Mouse (Mus musculus): ENCODE results near the gene Ankrd39. TPM values are rescaled to one million over a fixed set of nuclear protein-coding genes. Genes with fewer than 3 reads are reported as not detected.

Ankrd39 gene
- polyA plus RNA-seq, 1 experiment from 2014 or later, result 11.5 TPM

- TF ChIP-seq CTCF (IDR thresholded peaks at IDR 0.05), result no peak
- DNase-seq (ENCODE audit: low read depth, low spot score), result no peak
- H3K27me3 ChIP-seq, result no peaks in the 10 kb centered on the region
- CTCF ChIA-PET, result no interaction called here
- in situ Hi-C loops (cut with MboI; ENCODE audit: low pct_unique_long_range_greater_than_20kb), result no loop called here
- ATAC-seq, result no peak
- POLR2A ChIA-PET, result no interaction called here
These were observed 15.1 kb upstream of the Ankrd39 start for GRCm38 (mm10) chr1:36562388-36562787.

- CTCF ChIA-PET, result no interaction called here
- in situ Hi-C loops (cut with MboI; ENCODE audit: low pct_unique_long_range_greater_than_20kb), result no loop called here
- H3K27me3 ChIP-seq, result no peaks in the 10 kb centered on the region
- POLR2A ChIA-PET, result no interaction called here
- ATAC-seq, result no peak
- DNase-seq (ENCODE audit: low read depth, low spot score), result no peak
- TF ChIP-seq CTCF (IDR thresholded peaks at IDR 0.05), result no peak
These were observed 13.7 kb upstream of the Ankrd39 start for GRCm38 (mm10) chr1:36560903-36561302.

GRCm38 (mm10) chr1:36559888-36560287 is 12.6 kb upstream of the Ankrd39 start:
- H3K27me3 ChIP-seq, result no peaks in the 10 kb centered on the region
- TF ChIP-seq CTCF (IDR thresholded peaks at IDR 0.05), result no peak
- ChIA-PET CTCF (interaction anchor here (1.6 kb wide), 1 partner anchor 13 kb away, joined by 7 read pairs; the partner anchor contains the start of gene Ankrd39), POLR2A (no interaction called here)
- DNase-seq (ENCODE audit: low read depth, low spot score) (no peak), ATAC-seq (no peak)
- in situ Hi-C loops (cut with MboI; ENCODE audit: low pct_unique_long_range_greater_than_20kb), result loop anchor here (5.0 kb wide), 2 partner anchors 72 to 132 kb away; partner anchors contain the start of gene Cox5b

GRCm38 (mm10) chr1:36559256-36559655 is 12.0 kb upstream of the Ankrd39 start:
- DNase-seq (ENCODE audit: low read depth, low spot score) (no peak), ATAC-seq (no peak)
- ChIA-PET POLR2A (no interaction called here), CTCF (interaction anchor here (1.6 to 1.7 kb wide), 2 partner anchors 12 to 125 kb away, joined by 5 to 7 read pairs; partner anchors contain the start of gene Ankrd39)
- in situ Hi-C loops (cut with MboI; ENCODE audit: low pct_unique_long_range_greater_than_20kb), result loop anchor here (5.0 kb wide), 2 partner anchors 73 to 133 kb away; partner anchors contain the start of gene Cox5b
- H3K27me3 ChIP-seq, result no peaks in the 10 kb centered on the region
- no peak for TF ChIP-seq CTCF (IDR thresholded peaks at IDR 0.05)

GRCm38 (mm10) chr1:36558031-36558993 is 11.1 kb upstream of the Ankrd39 start, which contains the start of gene Sema4c:
Gene Sema4c, minus strand, starts transcription at chr1:36558349.
- no peaks in the 10 kb centered on the region for H3K27me3 ChIP-seq
- DNase-seq (ENCODE audit: low read depth, low spot score) (no peak), ATAC-seq (peak; percentile 6)
- TF ChIP-seq CTCF (IDR thresholded peaks at IDR 0.05), result no peak
- ChIA-PET CTCF (interaction anchor here (0.6 to 2.5 kb wide), 9 partner anchors 10 to 391 kb away, joined by 3 to 13 read pairs (median 5); partner anchors contain the start of gene Ankrd39), POLR2A (interaction anchor here (1.1 to 1.8 kb wide), 5 partner anchors 11 to 139 kb away, joined by 3 to 5 read pairs (median 5); partner anchors contain the start of gene Ankrd39)
- in situ Hi-C loops (cut with MboI; ENCODE audit: low pct_unique_long_range_greater_than_20kb), result loop anchor here (5.0 kb wide), 2 partner anchors 74 to 134 kb away; partner anchors contain the start of gene Cox5b

GRCm38 (mm10) chr1:36557457-36558011 is 10.3 kb upstream of the Ankrd39 start:
- peak; percentile 38 for ATAC-seq
- in situ Hi-C loops (cut with MboI; ENCODE audit: low pct_unique_long_range_greater_than_20kb), result loop anchor here (5.0 kb wide), 2 partner anchors 75 to 135 kb away; partner anchors contain the start of gene Cox5b
- TF ChIP-seq CTCF (IDR thresholded peaks at IDR 0.05), result no peak
- DNase-seq (ENCODE audit: low read depth, low spot score), result no peak
- CTCF ChIA-PET, result interaction anchor here (0.6 to 2.5 kb wide), 8 partner anchors 10 to 392 kb away, joined by 3 to 13 read pairs (median 3); partner anchors contain the start of gene Ankrd39
- no peaks in the 10 kb centered on the region for H3K27me3 ChIP-seq
- POLR2A ChIA-PET, result interaction anchor here (1.1 to 1.8 kb wide), 8 partner anchors 10 to 151 kb away, joined by 3 to 5 read pairs (median 4); partner anchors contain the start of gene Ankrd39

- peak; percentile 57 for ATAC-seq
These were observed 9.6 kb upstream of the Ankrd39 start for GRCm38 (mm10) chr1:36556553-36557456.

GRCm38 (mm10) chr1:36555798-36556395 is 8.7 kb upstream of the Ankrd39 start:
- no peak for ATAC-seq
- in situ Hi-C loops (cut with MboI; ENCODE audit: low pct_unique_long_range_greater_than_20kb), result loop anchor here (5.0 kb wide), 2 partner anchors 76 to 136 kb away; partner anchors contain the start of gene Cox5b
- CTCF ChIA-PET, result interaction anchor here (1.0 to 2.5 kb wide), 6 partner anchors 9 to 143 kb away, joined by 3 to 13 read pairs (median 4); partner anchors contain the start of gene Ankrd39

More at GRCm38 (mm10) chr1:36556553-36557456, 9.6 kb upstream of the Ankrd39 start:
- DNase-seq (ENCODE audit: low read depth, low spot score), result peak; percentile 63
- H3K27me3 ChIP-seq, result no peaks in the 10 kb centered on the region
- in situ Hi-C loops (cut with MboI; ENCODE audit: low pct_unique_long_range_greater_than_20kb), result loop anchor here (5.0 kb wide), 2 partner anchors 75 to 135 kb away; partner anchors contain the start of gene Cox5b
- no peak for TF ChIP-seq CTCF (IDR thresholded peaks at IDR 0.05)
- CTCF ChIA-PET, result interaction anchor here (0.9 to 2.5 kb wide), 9 partner anchors 10 to 142 kb away, joined by 3 to 13 read pairs (median 3); partner anchors contain the start of gene Ankrd39
- POLR2A ChIA-PET, result interaction anchor here (0.7 to 2.3 kb wide), 8 partner anchors 9 to 152 kb away, joined by 3 to 5 read pairs (median 4); partner anchors contain the start of gene Ankrd39

More at GRCm38 (mm10) chr1:36555798-36556395, 8.7 kb upstream of the Ankrd39 start:
- DNase-seq (ENCODE audit: low read depth, low spot score), result no peak
- POLR2A ChIA-PET, result interaction anchor here (0.7 to 2.3 kb wide), 4 partner anchors 9 to 136 kb away, joined by 3 to 5 read pairs (median 4); partner anchors contain the start of gene Ankrd39
- no peak for TF ChIP-seq CTCF (IDR thresholded peaks at IDR 0.05)
- H3K27me3 ChIP-seq, result no peaks in the 10 kb centered on the region

Measured in Patski (cell line).